Mouse (Mus musculus) forebrain, postnatal 0 days (tissue): Measurements from ENCODE around the gene Bach1. TPM values are rescaled to one million over a fixed set of nuclear protein-coding genes. Genes with fewer than 3 reads are reported as not detected.

Experiments used
- ATAC-seq: fragments of 200-750 bp; cut with Nextera tagmentation; 2 replicates; pipeline ENCODE4 v1.8.0; 2017; ENCODE audit warnings: mild to moderate bottlenecking, moderate library complexity
- DNase-seq: peaks from one replicate; pipeline ENCODE4 v3.0.0-alpha.2; 2015
- H3K27ac ChIP-seq: fragments of 300-500 bp; sonication (generic); 2 replicates; pipeline ENCODE4 v1.5.1; 2014; ENCODE audit warnings: low read depth, mild to moderate bottlenecking, antibody characterized with exemption, low read length, moderate library complexity, mixed read lengths
- H3K27me3 ChIP-seq: fragments of 300-500 bp; sonication (generic); 2 replicates; pipeline ENCODE4 v1.6.1; 2014; ENCODE audit warnings: mild to moderate bottlenecking, low read length, mixed read lengths; ENCODE audit not compliant: insufficient read depth
- H3K36me3 ChIP-seq: fragments of 300-500 bp; sonication (generic); 2 replicates; pipeline ENCODE4 v1.6.1; 2014; ENCODE audit warnings: mild to moderate bottlenecking, moderate library complexity; ENCODE audit not compliant: insufficient read depth
- H3K4me1 ChIP-seq: fragments of 300-500 bp; sonication (generic); 2 replicates; pipeline ENCODE4 v1.6.1; 2014; ENCODE audit warnings: antibody characterized with exemption; ENCODE audit not compliant: insufficient read depth
- H3K4me2 ChIP-seq: fragments of 300-500 bp; sonication (generic); 2 replicates; pipeline ENCODE4 v1.6.1; 2014; ENCODE audit warnings: low read depth, mild to moderate bottlenecking, moderate library complexity
- H3K4me3 ChIP-seq: fragments of 300-500 bp; sonication (generic); 2 replicates; pipeline ENCODE4 v1.5.1; 2014; ENCODE audit warnings: low read depth, low read length, mixed read lengths
- H3K9ac ChIP-seq: fragments of 300-500 bp; sonication (generic); 2 replicates; pipeline ENCODE4 v1.6.1; 2014; ENCODE audit warnings: mild to moderate bottlenecking
- H3K9me3 ChIP-seq: fragments of 300-500 bp; sonication (generic); 2 replicates; pipeline ENCODE4 v1.6.1; 2016; ENCODE audit warnings: low read length
- CTCF ChIP-seq: sonication (generic); IDR thresholded peaks from 2 replicates; pipeline ENCODE4 v1.5.1; 2016; ENCODE audit warnings: antibody characterized with exemption, control low read depth, low read depth
- WGBS: fragments of 180-500 bp; shearing (Covaris S2); extraction: QIAGEN DNeasy Blood & Tissue Kit; methylation state at CpG from one replicate; pipeline ENCODE4 v1.1.7; 2014; 5-methylcytosine and 5-hydroxymethylcytosine counted together
- polyA plus RNA-seq: library from polyadenylated mRNA; unstranded; fragments of >200 nt; fragmentation: Nextera tagmentation; extraction: Ambion mirVana; gene quantifications from 2 replicates; pipeline ENCODE4 v1.2.1, GENCODE M21; 2015
- total RNA-seq: library from RNA; depleted of rRNA; stranded (reverse); fragments of >200 nt; gene quantifications from 2 replicates; pipeline ENCODE4 v1.2.3, GENCODE M21; 2014

Bach1 gene
- total and polyA plus RNA-seq, 2 experiments from 2014 or later: 13.0 to 50.0 TPM

DNA sequence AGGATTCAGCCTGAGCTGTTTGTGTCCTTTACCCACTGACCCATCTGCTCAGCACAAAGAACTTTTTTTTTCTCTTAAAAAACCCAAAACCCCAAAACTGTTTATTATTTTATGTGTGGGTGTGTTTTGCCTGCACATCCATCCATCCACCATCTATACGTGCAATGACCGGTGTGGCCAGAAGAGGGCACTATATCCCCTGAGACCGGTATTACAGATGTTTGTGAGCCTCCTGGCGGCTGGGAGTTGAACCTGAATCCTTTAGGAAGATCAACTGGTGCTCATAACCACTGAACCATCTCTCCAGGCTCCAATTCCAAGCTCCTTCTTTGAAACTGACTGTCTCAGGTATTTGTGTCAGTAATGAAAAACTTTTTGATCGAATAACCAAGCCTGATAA is 48.0 kb downstream of the Bach1 start:
- Histone ChIP-seq H3K27ac (no peak overlapping the region), H3K36me3 (no peaks in the 10 kb centered on the region), H3K4me1 (no peaks in the 10 kb centered on the region), H3K9me3 (no peaks in the 10 kb centered on the region), H3K4me2 (no peak overlapping the region), H3K27me3 (no peaks in the 10 kb centered on the region), H3K4me3 (no peak overlapping the region), H3K9ac (no peak overlapping the region)
- peak; percentile 54 for DNase-seq
- ATAC-seq: no peak
- peak; percentile 83 for TF ChIP-seq CTCF
- 22% methylated on average over 5 of the region's 5 CpGs for WGBS

DNA sequence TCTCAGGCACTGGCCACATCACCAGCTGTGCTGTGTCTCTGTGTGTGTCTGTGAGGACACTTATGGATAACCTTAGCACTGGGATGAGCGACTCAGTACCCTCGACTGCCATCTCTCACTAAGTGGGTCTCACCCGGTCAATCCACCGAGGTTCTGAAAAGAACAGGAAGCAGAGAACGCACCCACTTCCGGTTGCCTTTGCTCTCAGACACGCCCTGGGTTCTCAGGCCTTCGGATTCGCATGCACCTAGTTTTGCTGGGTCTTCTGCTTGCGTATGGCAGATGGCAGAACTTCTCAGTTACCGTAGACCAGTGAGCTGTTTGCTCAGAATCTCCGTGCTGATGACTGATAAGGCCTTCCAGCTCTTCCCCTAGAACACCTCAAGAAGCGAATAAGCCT is 52.5 kb downstream of the Bach1 start:
- Histone ChIP-seq H3K27me3 (no peaks in the 10 kb centered on the region), H3K9ac (no peak overlapping the region), H3K4me1 (no peaks in the 10 kb centered on the region), H3K4me3 (no peak overlapping the region), H3K27ac (no peak overlapping the region), H3K9me3 (no peaks in the 10 kb centered on the region), H3K36me3 (no peaks in the 10 kb centered on the region), H3K4me2 (no peak overlapping the region)
- no peak for TF ChIP-seq CTCF
- 93% methylated on average over 13 of the region's 13 CpGs for WGBS
- no peak for DNase-seq
- no peak for ATAC-seq

DNA sequence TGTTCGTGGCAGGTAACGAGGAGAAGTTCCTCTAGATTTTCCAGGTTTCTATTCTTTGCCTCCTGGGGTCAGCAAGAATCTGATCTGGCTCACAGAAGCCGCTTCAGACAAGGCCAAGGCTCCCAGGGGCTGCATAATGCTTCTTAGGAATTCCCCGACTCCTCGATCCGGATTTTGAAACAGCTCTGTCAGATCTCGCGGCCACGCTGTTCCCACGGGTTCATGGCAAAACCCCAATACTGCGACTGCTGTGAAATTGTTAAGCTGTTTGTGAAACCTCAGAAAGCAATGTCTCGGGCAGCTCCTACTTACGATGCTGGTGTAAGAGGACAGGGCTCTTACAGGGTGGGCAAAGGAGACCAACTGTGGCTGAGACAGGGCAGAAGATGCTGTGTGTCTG is 53.7 kb downstream of the Bach1 start:
- H3K36me3 ChIP-seq: no peaks in the 10 kb centered on the region
- ATAC-seq (no peak), DNase-seq (peak; percentile 24)
- 40% methylated on average over 13 of the region's 13 CpGs for WGBS
- no peak overlapping the region for H3K4me2 ChIP-seq
- H3K27me3 ChIP-seq: no peaks in the 10 kb centered on the region
- no peaks in the 10 kb centered on the region for H3K4me1 ChIP-seq
- no peak for TF ChIP-seq CTCF
- 0 out of 2 replicates have a peak overlapping the region, but pooled peaks have one; percentile 9 for H3K27ac ChIP-seq
- H3K9ac ChIP-seq: no peak overlapping the region
- no peaks in the 10 kb centered on the region for H3K9me3 ChIP-seq
- no peak overlapping the region for H3K4me3 ChIP-seq

DNA sequence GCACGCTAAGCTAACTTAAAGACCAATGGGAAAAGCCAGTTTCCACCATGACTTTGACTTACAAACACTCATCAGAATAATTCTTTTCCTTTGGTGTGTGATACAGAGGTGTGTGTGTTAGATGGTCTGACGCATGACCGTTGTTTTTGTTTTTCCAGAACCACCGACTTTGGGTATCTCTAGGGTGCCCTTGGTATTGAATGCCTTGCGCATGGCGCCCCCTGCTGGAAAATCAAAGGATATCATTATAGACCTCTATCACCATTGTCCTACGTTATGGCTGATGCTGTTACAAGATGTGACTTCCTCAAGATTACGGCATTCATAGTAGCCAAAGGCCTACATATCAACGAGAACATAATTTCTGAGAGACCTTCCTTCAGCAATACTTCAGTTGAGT is 56.1 kb downstream of the Bach1 start:
- 73% methylated on average over 9 of the region's 9 CpGs for WGBS
- no peaks in the 10 kb centered on the region for H3K27me3 ChIP-seq
- no peaks in the 10 kb centered on the region for H3K9me3 ChIP-seq
- no peak overlapping the region for H3K4me3 ChIP-seq
- no peak overlapping the region for H3K27ac ChIP-seq
- no peaks in the 10 kb centered on the region for H3K4me1 ChIP-seq
- no peak overlapping the region for H3K4me2 ChIP-seq
- DNase-seq (peak; percentile 26), ATAC-seq (no peak; the same call in 1 of the 2 replicates)
- TF ChIP-seq CTCF: peak; percentile 59
- H3K9ac ChIP-seq: no peak overlapping the region
- H3K36me3 ChIP-seq: no peaks in the 10 kb centered on the region

GRCm38 (mm10) chr16:87755915-87756314 is 57.2 kb downstream of the Bach1 start:
- no peak for TF ChIP-seq CTCF
- Histone ChIP-seq H3K9ac (no peak overlapping the region), H3K9me3 (no peaks in the 10 kb centered on the region), H3K4me2 (no peak overlapping the region), H3K4me1 (no peaks in the 10 kb centered on the region), H3K36me3 (no peaks in the 10 kb centered on the region), H3K27ac (no peak overlapping the region), H3K4me3 (no peak overlapping the region), H3K27me3 (no peaks in the 10 kb centered on the region)
- WGBS: 93% methylated on average over 3 of the region's 3 CpGs
- ATAC-seq: no peak
- no peak for DNase-seq

- no peak for DNase-seq
- WGBS: 97% methylated on average over 11 of the region's 11 CpGs
- no peak overlapping the region for H3K4me2 ChIP-seq
These were observed 59.3 kb downstream of the Bach1 start for GRCm38 (mm10) chr16:87758016-87758415.

GRCm38 (mm10) chr16:87764668-87765109 is 65.9 kb downstream of the Bach1 start:
- Histone ChIP-seq H3K4me3 (no peak overlapping the region), H3K4me2 (no peak overlapping the region), H3K27me3 (no peaks in the 10 kb centered on the region), H3K36me3 (no peaks in the 10 kb centered on the region), H3K4me1 (no peaks in the 10 kb centered on the region), H3K9ac (no peak overlapping the region), H3K9me3 (no peaks in the 10 kb centered on the region), H3K27ac (no peak overlapping the region)
- no peak for ATAC-seq
- no peak for TF ChIP-seq CTCF
- no peak for DNase-seq
- 94% methylated on average over 15 of the region's 15 CpGs for WGBS

More at GRCm38 (mm10) chr16:87758016-87758415, 59.3 kb downstream of the Bach1 start:
- no peaks in the 10 kb centered on the region for H3K27me3 ChIP-seq
- H3K27ac ChIP-seq: no peak overlapping the region
- no peak overlapping the region for H3K9ac ChIP-seq
- no peaks in the 10 kb centered on the region for H3K4me1 ChIP-seq
- no peak for ATAC-seq
- H3K9me3 ChIP-seq: no peaks in the 10 kb centered on the region
- H3K36me3 ChIP-seq: no peaks in the 10 kb centered on the region
- no peak for TF ChIP-seq CTCF
- no peak overlapping the region for H3K4me3 ChIP-seq
